9 mouse cellular contexts compared by ENCODE assay signal in genomic region chr19:56201007-56201682, GRCm38 (mm10).
DNase-seq lines count a peak whose midpoint lies in the region; ATAC-seq and TF ChIP-seq lines count a peak whose summit lies in the region.
"Had no signal": no experiment of that assay in that cellular context is flagged by ENCODE, and none has a peak within 500 bp of the region (broad histone marks: within the 10 kb centered on the region; RNA-seq: fewer than 3 reads in every experiment).

No protein-coding gene starts in this region.

- H3K27ac ChIP-seq in left cerebral cortex, adult 2 months = no peak overlapping the region
- H3K27ac ChIP-seq: embryonic facial prominence, embryonic 15.5 days had no signal

- DNase-seq in CD4-positive, CD25-positive, alpha-beta regulatory T cell, adult 2 months (ENCODE audit: low read depth, low spot score) = peak; percentile 65
- no peak for DNase-seq in left cerebral cortex, adult 2 months (ENCODE audit: extremely low spot score in 1 of 2, low spot score in 2 of 2)
- no peak for DNase-seq in left cerebral cortex, adult 18-20 months (ENCODE audit: low spot score in 2 of 2)
- DNase-seq in c-Kit-positive CD71-negative TER-119-negative erythroid progenitor cells, embryonic 14.5 days (ENCODE audit: low read depth) = peak; percentile 28
- peak; percentile 50 for DNase-seq in retina, embryonic 14.5 days (ENCODE audit: low spot score)
- DNase-seq in heart, postnatal 4 days = no peak

- ATAC-seq in CD4-positive, CD25-positive, alpha-beta regulatory T cell, adult 4 months = no peak
- ATAC-seq in granulocyte monocyte progenitor cell, adult 5-6 weeks (replicated peaks; ENCODE audit: poor library complexity, severe bottlenecking) = no peak

- peak; percentile 52 for TF ChIP-seq CTCF in left cerebral cortex, adult 2 months (IDR thresholded peaks at IDR 0.05)

- H3K4me3 ChIP-seq in left cerebral cortex, adult 2 months = no peak overlapping the region
- H3K4me3 ChIP-seq: embryonic facial prominence, embryonic 15.5 days had no signal

- intact Hi-C loops in left cerebral cortex, adult 2 months (cut with DNase I) = loop anchor here (2.0 to 10.0 kb wide), 2 partner anchors 646 to 864 kb away; no protein-coding TSS in a partner anchor

Comparison
In these comparisons a context has a peak if more than half of its experiments do, and no peak if none do; other contexts are left out.
1. DNase-seq: peak in CD4-positive, CD25-positive, alpha-beta regulatory T cell, adult 2 months (single experiment), c-Kit-positive CD71-negative TER-119-negative erythroid progenitor cells, embryonic 14.5 days (single experiment) and retina, embryonic 14.5 days (single experiment); none in left cerebral cortex, adult 2 months (0 of 2), left cerebral cortex, adult 18-20 months (0 of 2) and heart, postnatal 4 days (single experiment).